Mouse (Mus musculus) kidney, postnatal 36 days (tissue): ENCODE results near the gene Dtx4.

ENCODE experiments used
- DNase-seq, 2 experiments: peaks; one replicate each; pipeline ENCODE4 v3.0.0; 2021 to 2022; ENCODE audit warnings: mixed read lengths in 2 of 2

The Dtx4 gene

GRCm38 (mm10) chr19:12465530-12466144 is 35.6 kb downstream of the Dtx4 start:
- DNase-seq = no peak

GRCm38 (mm10) chr19:12464674-12465073 is 36.6 kb downstream of the Dtx4 start:
- no peak for DNase-seq

GRCm38 (mm10) chr19:12464127-12464526 is 37.1 kb downstream of the Dtx4 start:
- no peak for DNase-seq

- DNase-seq = no peak
Measured at GRCm38 (mm10) chr19:12463722-12464035, 37.6 kb downstream of the Dtx4 start.

GRCm38 (mm10) chr19:12462851-12463721 is 38.2 kb downstream of the Dtx4 start:
- no peak for DNase-seq

GRCm38 (mm10) chr19:12460282-12461249 is 40.7 kb downstream of the Dtx4 start, which contains the start of gene Mpeg1:
TSS of gene Mpeg1 (plus strand) at chr19:12460779.
- DNase-seq = no peak

- no peak for DNase-seq
Measured at GRCm38 (mm10) chr19:12459516-12459915, 41.7 kb downstream of the Dtx4 start.

GRCm38 (mm10) chr19:12457401-12458066 is 43.7 kb downstream of the Dtx4 start:
- peak in 1 of 2 experiments; percentile 30 for DNase-seq

GRCm38 (mm10) chr19:12445014-12445413 is 56.2 kb downstream of the Dtx4 start:
- no peak for DNase-seq

GRCm38 (mm10) chr19:12442560-12442959 is 58.7 kb downstream of the Dtx4 start:
- no peak for DNase-seq

GRCm38 (mm10) chr19:12440103-12440725 is 61.0 kb downstream of the Dtx4 start:
- DNase-seq = no peak

- DNase-seq = no peak
Measured at GRCm38 (mm10) chr19:12439581-12439980, 61.7 kb downstream of the Dtx4 start.

GRCm38 (mm10) chr19:12435750-12436524 is 65.3 kb downstream of the Dtx4 start:
- peak in 1 of 2 experiments; percentile 10 for DNase-seq

- DNase-seq = no peak
Measured at GRCm38 (mm10) chr19:12435011-12435416, 66.2 kb downstream of the Dtx4 start.

- peak; percentile 46 to 49 for DNase-seq
Measured at GRCm38 (mm10) chr19:12433033-12433432, 68.2 kb downstream of the Dtx4 start.

GRCm38 (mm10) chr19:12427605-12428004 is 73.6 kb downstream of the Dtx4 start, which contains the start of gene Pfpl:
TSS of gene Pfpl (plus strand) at chr19:12427905.
- DNase-seq = no peak

- DNase-seq = no peak
Measured at GRCm38 (mm10) chr19:12427101-12427500, 74.2 kb downstream of the Dtx4 start.

GRCm38 (mm10) chr19:12421680-12422079 is 79.6 kb downstream of the Dtx4 start:
- DNase-seq = no peak

GRCm38 (mm10) chr19:12420555-12420954 is 80.7 kb downstream of the Dtx4 start:
- DNase-seq = no peak

- DNase-seq = no peak
Measured at GRCm38 (mm10) chr19:12418312-12418711, 82.9 kb downstream of the Dtx4 start.

GRCm38 (mm10) chr19:12417361-12417760 is 83.9 kb downstream of the Dtx4 start, which contains the start of gene Olfr1441:
TSS of gene Olfr1441 (plus strand) at chr19:12417433.
- DNase-seq = peak; percentile 31 to 37
